Mouse (Mus musculus) T-helper 1 cell (primary cell): ENCODE data around the gene Pacsin1.
"Not testable (repeated sequence)": the region's sequence is repeated elsewhere in the genome, so short reads cannot be mapped to it uniquely, and the experiment has no call there.

ENCODE experiments used
- in situ Hi-C: fragments of 300-600 bp; cut with MboI, MseI; formaldehyde crosslinking; loops from one replicate; pipeline ENCODE4 v1.15.1; 2025; ENCODE audit warnings: high pct_unique_total_duplicates

The Pacsin1 gene

DNA sequence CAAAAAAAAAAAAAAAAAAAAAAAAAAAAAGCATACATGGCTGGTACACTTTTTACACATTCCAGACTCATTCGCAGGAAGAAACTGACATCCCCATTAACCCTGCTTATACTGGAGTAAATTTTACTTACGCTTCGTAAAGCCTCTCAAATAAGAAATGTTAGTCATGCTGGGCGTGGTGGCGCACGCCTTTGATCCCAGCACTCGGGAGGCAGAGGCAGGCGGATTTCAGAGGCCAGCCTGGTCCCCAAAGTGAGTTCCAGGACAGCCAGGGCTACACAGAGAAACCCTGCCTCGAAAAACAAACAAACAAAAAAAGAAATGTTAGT is 19.8 kb upstream of the Pacsin1 start:
- in situ Hi-C loops, result not testable (repeated sequence)

DNA sequence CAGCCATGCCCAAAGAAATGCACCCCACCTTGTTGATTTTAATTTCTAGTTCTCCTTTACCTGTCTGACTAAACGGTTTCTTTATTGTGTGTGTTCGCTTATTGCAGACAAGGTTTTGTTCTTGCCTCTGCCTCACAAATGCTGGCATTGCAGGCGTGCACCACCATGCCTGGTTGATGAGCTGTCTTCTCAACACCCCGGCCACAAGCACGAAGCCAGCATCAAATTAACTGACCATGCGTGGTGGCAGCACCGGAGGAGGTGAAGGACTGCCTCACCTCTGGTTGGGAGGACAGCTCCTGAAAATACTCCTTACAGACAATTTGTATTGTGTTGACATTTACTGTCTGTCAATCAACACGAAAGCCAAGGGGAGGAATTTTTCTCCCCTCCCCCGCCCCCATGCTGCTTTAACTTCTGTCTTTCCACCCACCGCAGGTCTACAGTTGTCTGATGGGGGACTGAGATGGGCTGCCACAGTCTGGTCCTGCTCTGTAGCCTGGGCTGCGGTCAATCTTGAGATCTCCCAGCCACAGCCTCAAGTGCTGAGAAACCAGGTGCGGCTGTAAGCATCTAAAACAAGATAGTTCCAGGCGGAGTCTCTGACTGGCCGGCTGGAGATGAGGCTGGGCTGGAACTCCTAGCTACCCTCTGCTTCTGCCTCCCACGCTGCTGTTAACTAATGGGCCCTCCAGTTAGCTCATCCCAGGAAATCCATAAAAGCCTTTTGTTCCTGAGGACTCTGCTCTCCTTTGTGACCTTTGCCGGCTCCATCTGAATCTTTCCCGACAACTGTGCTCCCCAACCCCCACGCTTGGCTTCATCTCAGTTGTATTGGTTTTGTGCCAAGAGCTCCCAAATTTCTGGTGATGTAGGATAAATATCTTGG is 18.9 kb upstream of the Pacsin1 start, which contains the start of gene Rps10:
TSS of gene Rps10 (minus strand) at position 538 of the 889 bp plus-strand sequence.
- in situ Hi-C loops, result no loop called here

DNA sequence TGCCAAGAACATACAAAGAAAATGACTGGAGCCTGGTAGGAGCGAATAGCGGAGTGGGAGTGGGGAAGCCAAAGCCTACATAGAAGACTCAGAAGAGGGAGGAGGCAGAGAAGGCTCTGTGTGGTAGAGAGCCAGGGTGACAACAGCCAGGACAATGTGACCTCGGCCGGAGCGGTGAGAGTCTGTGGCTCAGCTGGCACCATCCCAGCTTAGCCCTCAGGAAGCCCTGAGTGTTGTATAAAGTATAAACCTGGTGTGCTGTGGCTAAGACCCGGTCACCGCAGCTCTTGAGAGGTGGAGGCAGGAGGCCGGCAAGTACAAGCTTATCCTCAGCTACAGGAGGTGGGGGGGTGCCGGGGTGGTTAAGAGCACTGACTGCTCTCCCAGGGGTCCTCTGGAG is 18.0 kb upstream of the Pacsin1 start:
- in situ Hi-C loops, result no loop called here

DNA sequence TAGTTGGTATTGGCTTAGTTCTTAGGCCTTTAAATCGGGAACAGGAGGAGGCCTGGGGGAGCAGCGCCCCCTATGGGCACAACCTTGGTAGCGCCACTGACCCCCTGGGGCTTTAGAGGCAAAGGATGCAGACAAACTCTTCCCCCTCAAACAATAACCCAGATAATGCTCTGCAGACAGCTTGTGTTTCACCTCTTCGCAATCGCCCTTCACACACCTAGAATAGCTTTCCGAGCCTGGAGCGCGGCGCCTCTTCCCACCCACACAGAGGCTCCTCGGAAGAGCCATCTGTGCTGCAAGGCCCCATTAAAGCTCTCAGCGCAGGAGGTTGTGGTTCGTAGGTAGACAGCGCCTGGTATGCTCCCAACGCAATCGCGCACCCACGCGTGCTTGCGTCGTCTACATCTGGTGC is 16.4 kb upstream of the Pacsin1 start:
- in situ Hi-C loops, result no loop called here

DNA sequence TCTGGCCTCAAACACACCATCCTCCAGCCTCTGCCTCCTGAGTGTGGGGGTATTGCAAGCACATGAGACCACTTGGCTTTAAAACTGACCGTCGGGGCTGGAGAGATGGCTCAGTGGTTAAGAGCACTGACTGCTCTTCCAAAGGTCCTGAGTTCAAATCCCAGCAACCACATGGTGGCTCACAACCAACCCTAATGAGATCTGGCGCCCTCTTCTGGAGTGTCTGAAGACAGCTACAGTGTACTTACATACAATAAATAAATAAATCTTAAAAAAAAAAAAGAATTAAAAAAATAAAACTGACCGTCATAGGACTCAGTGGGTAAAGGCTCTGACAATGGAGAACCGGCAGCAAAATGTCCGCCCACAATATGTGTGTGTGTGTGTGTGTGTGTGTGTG is 15.5 kb upstream of the Pacsin1 start:
- in situ Hi-C loops, result not testable (repeated sequence)

DNA sequence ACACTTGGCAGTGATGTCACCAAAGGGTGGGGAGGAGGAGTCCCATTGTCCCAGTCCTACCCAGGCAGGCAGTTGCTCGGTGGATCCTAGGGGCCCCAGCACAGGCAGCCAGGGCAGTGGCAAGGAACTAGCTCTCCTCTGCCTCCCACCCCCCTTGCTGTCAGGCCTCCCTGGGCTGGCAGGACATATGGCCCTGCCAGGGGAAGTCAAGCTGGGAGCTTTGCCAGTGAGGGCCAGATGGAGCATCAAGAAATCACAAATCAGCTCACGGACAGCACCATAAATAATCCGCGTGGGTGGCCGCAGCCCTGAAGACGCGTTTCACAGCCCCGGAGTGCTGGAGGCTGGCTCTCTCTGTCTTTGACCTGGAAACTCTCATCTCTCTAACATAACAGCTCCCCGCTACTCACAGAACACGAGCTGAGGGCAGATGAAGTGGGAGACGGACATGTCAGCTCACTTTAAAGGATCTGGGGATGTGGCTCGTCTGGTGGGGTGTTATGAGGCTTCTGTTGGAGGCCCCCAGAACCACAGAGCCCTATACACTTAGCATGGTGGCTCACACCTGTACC is 12.7 kb upstream of the Pacsin1 start:
- in situ Hi-C loops, result no loop called here

DNA sequence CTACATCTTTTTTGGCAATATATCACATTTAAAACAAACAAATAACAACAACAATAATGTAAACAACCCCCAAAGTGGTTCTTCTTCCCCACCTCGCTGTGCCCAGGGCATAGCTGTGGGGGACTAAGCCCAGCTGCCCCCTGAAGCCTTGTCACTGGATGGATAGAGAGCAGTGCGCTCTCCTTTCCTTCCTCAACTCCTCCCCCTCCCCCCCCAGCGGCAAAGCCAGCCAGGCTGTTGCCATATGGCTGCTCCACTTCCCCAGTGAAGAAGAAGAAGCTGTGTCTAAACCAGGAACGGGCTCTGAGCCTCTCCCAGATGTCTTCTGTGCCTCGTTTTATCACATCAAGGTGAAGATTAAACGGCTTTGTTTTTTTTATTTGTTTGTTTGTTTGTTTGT is 12.2 kb upstream of the Pacsin1 start:
- in situ Hi-C loops, result no loop called here

DNA sequence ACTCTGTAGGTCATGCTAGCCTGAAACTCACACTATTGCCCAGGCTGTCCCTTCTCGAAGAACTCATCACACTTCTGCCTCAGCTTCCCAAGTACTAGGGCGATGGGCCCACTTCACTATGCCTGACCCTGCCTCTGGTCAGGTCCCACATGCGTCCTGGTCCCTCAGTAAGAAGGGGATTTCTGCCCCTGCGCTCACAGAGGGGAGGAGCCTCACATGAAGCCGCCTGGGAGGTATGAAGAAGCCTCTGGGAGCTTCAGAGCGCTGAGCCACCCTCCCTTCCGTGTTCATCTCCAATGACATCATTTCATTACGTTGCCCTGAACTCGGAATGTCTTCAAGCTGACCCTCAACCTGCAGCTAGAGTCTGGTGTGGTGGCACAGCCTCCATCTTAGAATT is 11.6 kb upstream of the Pacsin1 start:
- in situ Hi-C loops, result no loop called here

DNA sequence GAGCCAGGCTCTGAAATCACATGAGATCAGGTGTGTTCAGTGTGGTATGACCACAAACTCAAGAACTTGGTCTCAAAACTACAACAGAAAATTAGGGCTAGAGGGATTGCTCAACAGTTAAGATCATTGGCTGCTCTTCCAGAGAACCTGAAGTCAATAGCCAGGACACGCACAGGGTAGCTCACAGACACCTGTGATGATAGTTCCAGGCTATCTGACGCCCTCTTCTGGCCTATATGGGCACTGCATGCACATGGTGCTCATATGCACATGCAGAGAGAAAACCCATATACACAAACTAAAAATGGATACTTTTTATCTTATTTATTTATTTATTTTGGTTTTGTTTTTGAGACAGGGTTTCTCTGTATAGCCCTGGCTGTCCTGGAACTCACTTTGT is 10.7 kb upstream of the Pacsin1 start:
- in situ Hi-C loops, result no loop called here

DNA sequence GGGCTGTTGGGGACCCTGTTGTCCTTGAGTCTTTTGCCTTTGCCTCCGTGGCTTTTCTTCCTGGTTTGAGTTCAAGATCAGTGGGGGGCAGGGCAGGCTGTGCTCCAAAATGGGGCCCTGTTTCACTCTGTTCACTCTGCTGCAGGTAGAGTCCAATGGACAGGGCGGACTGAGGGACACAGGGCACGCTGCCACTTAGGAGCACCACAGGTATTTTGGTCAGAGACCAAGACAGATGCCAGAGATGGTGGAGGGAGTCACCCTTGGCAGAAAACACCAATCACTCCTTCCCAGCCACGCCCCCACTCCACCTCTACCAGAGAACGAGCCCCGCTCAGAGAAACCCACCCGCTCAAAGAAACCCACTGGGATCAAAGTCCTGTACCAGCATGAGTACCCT is 9.5 kb upstream of the Pacsin1 start:
- in situ Hi-C loops, result no loop called here

DNA sequence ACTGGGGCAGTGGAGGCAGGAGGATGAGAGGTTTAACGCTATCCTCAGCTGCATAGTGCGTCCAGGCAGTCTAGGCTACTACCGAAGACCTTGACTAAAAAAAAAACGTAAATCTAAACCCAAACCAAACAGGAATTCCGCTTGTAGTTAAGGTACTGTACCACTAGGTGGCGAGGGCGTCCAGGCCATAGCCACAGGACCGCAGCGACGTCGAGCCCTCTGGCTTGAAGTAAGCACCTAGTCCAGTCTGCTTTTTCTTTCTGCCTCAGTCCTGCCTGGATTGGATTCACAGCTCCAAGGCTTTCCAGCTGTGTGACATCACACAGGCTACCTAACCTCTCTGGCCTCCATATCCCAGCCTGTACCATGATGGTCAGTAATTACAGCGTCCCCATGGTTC is 5.1 kb upstream of the Pacsin1 start:
- in situ Hi-C loops, result no loop called here

DNA sequence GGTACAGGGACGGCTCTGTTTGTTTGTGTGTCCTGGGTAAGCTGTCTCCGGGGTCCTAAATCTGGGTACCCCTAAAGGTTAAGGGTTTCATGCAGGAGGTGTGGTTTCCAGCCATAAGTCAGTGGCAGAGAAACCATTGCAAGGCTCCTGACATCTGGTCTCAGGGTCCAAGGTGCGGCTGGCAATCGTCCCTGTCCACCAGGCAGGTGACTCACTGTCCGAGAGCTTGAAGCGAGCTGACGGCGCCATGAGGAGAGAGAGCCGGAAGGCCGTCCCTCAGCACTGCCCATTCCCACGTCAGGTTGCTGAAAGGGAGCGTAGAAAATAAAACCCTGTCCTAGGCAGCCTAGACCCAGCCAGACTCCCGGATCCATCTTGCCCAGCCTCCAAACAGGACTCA is 4.7 kb upstream of the Pacsin1 start:
- in situ Hi-C loops, result no loop called here

DNA sequence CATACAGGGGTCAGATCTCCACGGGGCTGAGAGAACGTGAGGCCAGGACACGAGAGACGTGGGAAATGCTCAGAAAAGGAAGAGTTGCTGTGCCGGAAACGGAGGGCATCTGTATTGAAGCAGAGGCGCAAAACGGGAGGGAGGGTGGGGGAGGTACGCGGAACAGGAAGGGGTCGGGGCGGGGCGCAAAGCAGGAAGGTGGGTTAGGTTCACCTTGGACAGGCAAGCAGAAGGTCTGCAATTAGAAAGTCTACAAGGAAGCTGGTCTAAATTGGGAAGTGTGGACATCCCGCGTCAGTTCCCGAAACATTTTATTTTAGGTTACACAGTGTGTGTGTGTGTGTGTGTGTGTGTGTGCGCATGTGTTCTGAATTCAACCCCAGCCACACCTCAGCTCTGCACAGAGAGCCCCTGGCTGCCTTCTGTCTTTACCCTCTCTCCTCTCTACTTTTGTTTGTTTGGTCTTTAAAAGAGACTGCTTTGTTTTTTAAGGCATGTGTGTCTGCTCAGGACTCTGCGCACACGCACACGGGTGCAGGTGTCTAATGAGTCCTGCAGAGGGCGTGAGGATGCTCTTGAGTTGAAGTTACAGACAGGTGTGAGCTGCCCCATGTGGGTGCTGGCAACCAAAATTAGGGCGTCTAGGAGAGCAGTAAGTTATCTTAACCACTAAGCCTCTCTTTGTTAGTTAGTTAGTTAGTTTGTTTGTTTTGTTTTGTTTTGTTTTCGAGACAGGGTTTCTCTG is 3.1 kb upstream of the Pacsin1 start:
- in situ Hi-C loops, result no loop called here

DNA sequence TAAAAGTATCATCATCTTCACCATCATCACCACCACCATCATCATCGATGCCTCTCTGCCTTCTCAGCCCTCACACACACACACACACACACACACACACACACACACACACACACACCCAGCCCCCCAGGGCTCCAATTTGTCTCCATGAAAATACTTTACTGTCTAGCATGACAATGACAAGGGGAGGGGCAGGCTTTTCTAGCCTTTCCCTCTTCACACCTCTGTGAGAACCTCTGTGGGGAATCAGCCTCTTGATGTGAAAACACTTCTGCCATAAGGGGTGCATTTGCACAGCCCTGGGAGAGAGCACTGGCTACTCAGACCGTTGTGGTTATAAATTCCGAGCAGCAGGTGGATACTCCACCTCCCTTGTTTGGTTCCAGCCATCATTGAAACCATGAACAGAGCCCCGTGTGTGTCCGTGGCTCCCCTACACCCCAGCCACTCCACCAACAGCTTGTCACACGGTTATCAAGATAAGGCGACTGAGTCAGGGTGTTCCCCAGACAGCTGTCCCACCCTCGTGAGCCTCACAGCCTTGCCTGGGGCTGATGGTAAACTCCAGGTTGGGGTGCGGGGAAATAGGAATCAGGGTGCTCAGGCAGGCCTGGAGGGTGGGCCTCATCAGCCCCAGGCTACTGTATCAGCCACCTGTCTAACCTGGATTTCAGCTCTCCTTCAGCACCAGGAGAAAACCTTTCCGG is 1.9 kb upstream of the Pacsin1 start:
- in situ Hi-C loops, result no loop called here

DNA sequence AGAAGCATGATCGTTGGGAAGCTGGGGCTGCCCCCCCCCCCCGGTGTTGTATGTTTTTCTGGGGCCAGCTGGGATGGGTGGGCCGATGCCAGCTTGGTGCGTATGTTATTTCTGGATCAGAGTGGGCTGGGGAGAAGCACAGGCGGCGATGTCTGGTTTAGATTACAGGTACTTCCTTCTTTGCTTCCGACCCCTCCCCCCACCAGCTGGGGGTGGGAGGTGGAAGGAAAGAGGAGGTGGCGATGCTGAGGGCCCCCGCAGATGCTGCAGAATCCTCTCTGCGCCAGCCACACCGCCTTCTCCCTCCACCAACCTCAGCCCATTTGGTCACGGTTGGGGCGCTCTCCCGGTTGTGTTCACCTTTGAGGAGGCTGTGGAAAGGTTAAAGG is 696 bp downstream of the Pacsin1 start:
- in situ Hi-C loops, result no loop called here

DNA sequence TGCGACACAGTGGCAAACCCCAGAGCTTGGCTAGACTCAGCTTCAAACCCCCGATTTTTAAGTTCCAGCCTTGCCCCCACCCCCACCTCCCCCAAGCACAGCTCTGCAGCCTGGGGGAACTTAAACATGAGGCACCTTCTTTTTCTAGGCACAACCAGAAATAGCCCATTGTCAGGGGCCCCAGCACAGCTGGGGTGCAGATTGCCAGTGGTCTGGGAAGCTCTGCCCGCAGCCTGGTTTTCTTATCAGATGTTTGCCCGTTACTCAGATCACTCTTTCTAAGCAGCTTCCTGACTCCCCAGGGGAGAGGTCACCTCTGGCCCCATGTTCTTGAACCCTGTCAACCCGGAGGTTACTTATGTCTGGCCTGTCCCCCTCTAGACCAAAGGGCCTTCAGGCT is 1.1 kb downstream of the Pacsin1 start:
- in situ Hi-C loops, result no loop called here

DNA sequence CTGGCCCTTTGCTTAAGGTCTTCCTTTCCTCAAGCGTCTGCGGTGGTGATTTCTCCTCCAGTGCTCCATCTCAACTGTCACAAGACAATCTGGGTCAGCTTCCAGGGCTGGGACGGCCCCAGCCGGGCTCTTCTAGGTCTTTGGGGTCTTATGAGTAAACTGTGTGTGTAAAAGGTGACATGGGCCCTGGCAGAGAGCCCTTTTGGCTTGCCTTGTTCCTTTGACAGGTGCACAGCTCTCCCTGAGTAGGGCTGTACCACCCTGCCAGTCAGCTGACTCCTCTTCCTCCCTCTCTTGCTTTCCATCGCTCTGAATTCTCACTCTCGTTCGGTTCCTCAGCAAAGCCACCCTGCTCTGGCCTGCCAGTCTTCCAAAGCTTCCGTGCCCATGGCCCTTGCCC is 1.8 kb downstream of the Pacsin1 start:
- in situ Hi-C loops, result no loop called here

DNA sequence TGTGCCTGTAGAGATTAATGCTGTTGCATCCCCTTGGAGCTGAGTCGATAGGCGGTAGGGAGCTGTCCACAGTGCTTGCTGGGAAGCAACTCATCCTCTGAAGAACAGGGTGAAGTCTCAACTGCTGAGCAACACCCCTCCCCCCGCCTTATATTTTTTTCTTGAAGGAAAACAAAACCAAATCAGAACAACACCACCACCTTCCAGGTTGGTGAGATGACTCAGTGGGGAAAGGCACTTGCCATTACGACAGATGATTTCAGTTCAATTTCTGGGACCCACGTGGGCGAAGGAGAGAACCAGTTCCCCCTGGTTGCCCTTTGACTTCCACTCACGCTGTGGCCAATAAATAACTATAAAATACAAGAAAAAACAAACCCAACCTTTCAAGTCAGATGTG is 3.5 kb downstream of the Pacsin1 start:
- in situ Hi-C loops, result no loop called here

DNA sequence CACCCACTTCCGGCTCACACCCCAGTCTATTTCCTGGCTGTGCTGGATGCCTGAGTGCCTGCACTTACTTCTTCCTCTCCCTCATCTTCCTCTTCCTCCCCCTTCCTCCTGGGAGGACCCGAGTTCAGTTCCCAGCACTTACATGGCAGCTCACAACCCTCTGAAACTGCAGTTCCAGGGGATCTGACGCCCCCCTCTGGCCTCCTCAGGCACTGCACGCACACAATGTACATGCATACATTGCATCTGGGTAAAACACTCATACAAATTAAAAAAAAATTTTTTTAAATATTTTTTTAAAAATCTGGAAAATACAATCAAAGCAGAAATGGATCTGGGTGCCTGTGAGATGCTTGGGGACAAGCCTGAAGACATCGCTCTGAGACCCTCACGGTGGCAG is 16.4 kb downstream of the Pacsin1 start:
- in situ Hi-C loops, result no loop called here

DNA sequence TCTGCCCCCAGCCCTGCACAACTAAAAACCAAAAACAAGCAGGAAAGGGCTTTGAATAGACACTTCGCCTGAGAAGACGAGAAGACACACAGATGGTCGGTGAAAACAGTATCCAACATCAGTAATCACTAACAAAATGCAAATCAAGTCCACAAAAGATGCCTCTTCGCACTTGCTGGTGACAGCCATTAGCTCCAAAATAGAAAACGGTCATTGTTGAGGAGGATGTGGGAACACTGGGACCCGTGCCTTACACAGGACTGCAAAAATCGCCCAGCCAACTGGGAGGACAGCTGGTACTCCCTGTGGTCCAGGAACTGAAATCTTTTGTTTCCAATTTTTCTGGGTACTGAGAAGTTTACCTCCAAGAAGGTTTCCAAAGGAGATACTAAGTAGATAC is 18.6 kb downstream of the Pacsin1 start:
- in situ Hi-C loops, result no loop called here

DNA sequence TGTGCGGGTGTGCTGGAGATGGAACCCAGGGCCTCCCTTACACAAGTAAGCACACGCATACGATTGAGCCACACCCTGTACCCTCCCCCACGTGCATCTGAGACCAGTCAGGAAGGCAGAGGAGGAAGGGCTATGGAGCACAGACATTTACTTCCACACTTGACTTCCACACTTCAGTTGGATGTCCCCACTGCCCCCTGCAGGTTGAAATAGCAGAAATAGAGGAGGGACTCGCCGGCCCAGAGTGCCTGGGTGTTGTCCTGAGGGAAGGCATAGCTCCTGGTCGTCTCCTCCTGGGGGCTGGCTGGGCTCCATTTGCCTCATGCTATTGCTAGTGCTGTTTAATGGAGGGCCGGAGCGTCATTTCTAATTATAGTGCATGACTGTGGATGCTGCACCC is 20.1 kb downstream of the Pacsin1 start:
- in situ Hi-C loops, result no loop called here

DNA sequence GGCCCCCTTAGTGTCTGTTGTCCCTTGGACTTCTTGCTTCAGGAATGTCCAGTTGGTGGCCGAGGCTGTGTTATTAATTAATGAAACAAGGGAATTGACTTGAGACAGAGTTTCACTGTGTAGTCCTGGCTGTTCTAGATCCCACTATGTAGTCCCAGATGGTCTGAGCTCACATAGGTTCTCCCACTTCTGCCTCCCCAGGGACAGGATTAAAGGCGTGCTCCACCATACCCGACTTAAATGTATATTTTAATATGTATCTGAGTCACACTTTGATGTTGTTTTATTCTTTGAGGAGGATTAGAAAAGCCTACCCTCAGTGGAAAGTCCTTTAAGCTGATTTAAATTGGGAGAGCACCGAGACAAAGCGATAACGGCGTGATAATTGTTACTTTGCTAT is 21.0 kb downstream of the Pacsin1 start:
- in situ Hi-C loops, result no loop called here
